Mouse (Mus musculus): ENCODE measurements around the gene Dlgap5. TPM values are rescaled to one million over a fixed set of nuclear protein-coding genes. Genes with fewer than 3 reads are reported as not detected.

Gene Dlgap5
- total and polyA plus RNA-seq, 3 experiments = 48.9 to 62.9 (median 53.5) TPM

- Histone ChIP-seq H3K4me3 (replicated peaks in 1 of 3; ENCODE audit: low read depth in 2 of 3, low read length in 2 of 3, poor library complexity in 1 of 3) (no peak overlapping the region), H3K27ac (ENCODE audit: insufficient read depth, low read depth) (no peak overlapping the region), H3K36me3 (replicated peaks in 1 of 2; ENCODE audit: control insufficient read depth in 1 of 2, insufficient read depth in 1 of 2, low read length in 1 of 2) (no peaks in the 10 kb centered on the region), H3K4me1 (ENCODE audit: control insufficient read depth in 1 of 2, insufficient read depth in 2 of 2) (peaks cover 0 to 3% of the 10 kb centered on the region in 2 experiments; a peak in 1 of 4 replicates), H3K27me3 (replicated peaks) (peaks cover 6% of the 10 kb centered on the region), H3K9ac (ENCODE audit: insufficient read depth, low read depth) (no peak overlapping the region), H3K4me2 (ENCODE audit: insufficient read depth, low read depth, poor library complexity, severe bottlenecking) (peak overlapping the region; percentile 34; the same call in 1 of the 2 replicates), H3K9me3 (replicated peaks; ENCODE audit: low read length) (no peaks in the 10 kb centered on the region), H3K79me2 (replicated peaks; ENCODE audit: control insufficient read depth, extremely low read depth, insufficient read depth, poor library complexity, severe bottlenecking) (no peaks in the 10 kb centered on the region)
- TF ChIP-seq UBTF (IDR thresholded peaks at IDR 0.05; ENCODE audit: low read depth, low read length) = no peak
- TF ChIP-seq USF2 (conservative IDR thresholded peaks at IDR 0.05; ENCODE audit: low read depth, low read length) = no peak
- no peak for TF ChIP-seq PAX5 (IDR thresholded peaks at IDR 0.05; ENCODE audit: low read length)
- no peak for TF ChIP-seq TCF12 (IDR thresholded peaks at IDR 0.05; ENCODE audit: low read depth, low read length)
- TF ChIP-seq ETS1 (conservative IDR thresholded peaks at IDR 0.05; ENCODE audit: low read depth, low read length) = no peak
- TF ChIP-seq ELF1 (IDR thresholded peaks at IDR 0.05; ENCODE audit: low read depth, low read length) = no peak
- no peak for TF ChIP-seq NELFE (IDR thresholded peaks at IDR 0.05; ENCODE audit: low read depth, low read length)
- no peak for TF ChIP-seq GABPA (IDR thresholded peaks at IDR 0.05; ENCODE audit: insufficient replicate concordance, low read depth, low read length)
- TF ChIP-seq CHD2 (IDR thresholded peaks at IDR 0.05; ENCODE audit: low read length) = no peak
- no peak for TF ChIP-seq TBP (conservative IDR thresholded peaks at IDR 0.05; ENCODE audit: low read depth, low read length)
- TF ChIP-seq ZNF384 (IDR thresholded peaks at IDR 0.05; ENCODE audit: low read depth, low read length) = no peak
- no peak for TF ChIP-seq BHLHE40 (IDR thresholded peaks at IDR 0.05; ENCODE audit: low read depth, low read length)
- no peak for TF ChIP-seq IRF4 (IDR thresholded peaks at IDR 0.05; ENCODE audit: low read depth, low read length)
- no peak for TF ChIP-seq KAT2A (IDR thresholded peaks at IDR 0.05; ENCODE audit: insufficient replicate concordance, low read length)
- no peak for TF ChIP-seq EP300 (IDR thresholded peaks at IDR 0.05; ENCODE audit: low read length)
- no peak for TF ChIP-seq POLR2AphosphoS2 (IDR thresholded peaks at IDR 0.05; ENCODE audit: low read depth, low read length)
- no peak for TF ChIP-seq HCFC1 (IDR thresholded peaks at IDR 0.05; ENCODE audit: low read depth, low read length)
- DNase-seq (ENCODE audit: extremely low read depth) = no peak
- in situ Hi-C loops (cut with MboI; ENCODE audit: low pct_ligation_motif_present, low pct_unique_long_range_greater_than_20kb, low sequenced_read_pairs) (no loop called here), dilution Hi-C loops (cut with MboI; ENCODE audit: extremely low pct_ligation_motif_present, extremely low pct_unique_long_range_greater_than_20kb, low sequenced_read_pairs) (no loop called here)
These were observed 47.4 kb upstream of the Dlgap5 start for GRCm38 (mm10) chr14:47465468-47466175.

DNA sequence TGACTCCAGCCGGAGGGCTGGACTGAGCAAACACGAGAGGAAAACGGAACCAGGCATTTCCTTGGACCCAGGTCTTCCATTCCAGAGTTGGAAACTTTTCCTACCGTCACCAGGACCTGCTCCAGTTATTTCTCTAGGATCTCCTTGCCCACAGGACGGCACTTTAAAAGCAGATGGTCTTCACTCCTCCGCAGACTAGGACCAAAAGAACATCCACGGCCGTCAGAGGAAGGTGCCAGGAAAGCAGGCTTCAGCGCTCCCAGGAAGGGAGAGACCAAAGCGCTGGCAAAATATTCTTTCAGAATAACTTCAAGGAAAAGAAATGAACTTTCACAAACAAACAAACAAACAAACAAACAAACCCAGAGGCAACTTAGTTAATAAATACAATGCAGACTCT, 46.2 kb upstream of the Dlgap5 start:
- Histone ChIP-seq H3K36me3 (replicated peaks in 1 of 2; ENCODE audit: control insufficient read depth in 1 of 2, insufficient read depth in 1 of 2, low read length in 1 of 2) (no peaks in the 10 kb centered on the region), H3K9me3 (replicated peaks; ENCODE audit: low read length) (no peaks in the 10 kb centered on the region), H3K27ac (ENCODE audit: insufficient read depth, low read depth) (no peak overlapping the region), H3K9ac (ENCODE audit: insufficient read depth, low read depth) (no peak overlapping the region), H3K4me2 (ENCODE audit: insufficient read depth, low read depth, poor library complexity, severe bottlenecking) (no peak overlapping the region), H3K4me3 (replicated peaks in 1 of 3; ENCODE audit: low read depth in 2 of 3, low read length in 2 of 3, poor library complexity in 1 of 3) (no peak overlapping the region), H3K4me1 (ENCODE audit: control insufficient read depth in 1 of 2, insufficient read depth in 2 of 2) (peaks cover 0 to 3% of the 10 kb centered on the region in 2 experiments; a peak in 1 of 4 replicates), H3K79me2 (replicated peaks; ENCODE audit: control insufficient read depth, extremely low read depth, insufficient read depth, poor library complexity, severe bottlenecking) (no peaks in the 10 kb centered on the region), H3K27me3 (replicated peaks) (peaks cover 6% of the 10 kb centered on the region)
- no peak for DNase-seq (ENCODE audit: extremely low read depth)
- in situ Hi-C loops (cut with MboI; ENCODE audit: low pct_ligation_motif_present, low pct_unique_long_range_greater_than_20kb, low sequenced_read_pairs) = no loop called here
- dilution Hi-C loops (cut with MboI; ENCODE audit: extremely low pct_ligation_motif_present, extremely low pct_unique_long_range_greater_than_20kb, low sequenced_read_pairs) = no loop called here
- TF ChIP-seq E2F4 (IDR thresholded peaks at IDR 0.05; ENCODE audit: insufficient replicate concordance, low read depth, low read length) (no peak), EP300 (IDR thresholded peaks at IDR 0.05; ENCODE audit: low read length) (no peak), ETS1 (conservative IDR thresholded peaks at IDR 0.05; ENCODE audit: low read depth, low read length) (no peak), UBTF (IDR thresholded peaks at IDR 0.05; ENCODE audit: low read depth, low read length) (no peak), PAX5 (IDR thresholded peaks at IDR 0.05; ENCODE audit: low read length) (no peak), NELFE (IDR thresholded peaks at IDR 0.05; ENCODE audit: low read depth, low read length) (no peak), MAFK (IDR thresholded peaks at IDR 0.05; ENCODE audit: insufficient replicate concordance, low read length) (no peak), CHD2 (IDR thresholded peaks at IDR 0.05; ENCODE audit: low read length) (no peak), ZC3H11A (IDR thresholded peaks at IDR 0.05; ENCODE audit: low read depth, low read length) (no peak), POLR2A (IDR thresholded peaks at IDR 0.05; ENCODE audit: low read depth, low read length) (no peak), RCOR1 (conservative IDR thresholded peaks at IDR 0.05; ENCODE audit: low read depth, low read length) (no peak), GABPA (IDR thresholded peaks at IDR 0.05; ENCODE audit: insufficient replicate concordance, low read depth, low read length) (no peak), ELF1 (IDR thresholded peaks at IDR 0.05; ENCODE audit: low read depth, low read length) (no peak), MYC (IDR thresholded peaks at IDR 0.05; ENCODE audit: low read depth, low read length) (no peak), ZMIZ1 (IDR thresholded peaks at IDR 0.05; ENCODE audit: low read depth, low read length) (no peak), CHD1 (IDR thresholded peaks at IDR 0.05; ENCODE audit: low read depth, low read length) (no peak)

Data from CH12.LX (cell line).